Mouse (Mus musculus): Measurements from ENCODE around the gene Ttn.

DNA sequence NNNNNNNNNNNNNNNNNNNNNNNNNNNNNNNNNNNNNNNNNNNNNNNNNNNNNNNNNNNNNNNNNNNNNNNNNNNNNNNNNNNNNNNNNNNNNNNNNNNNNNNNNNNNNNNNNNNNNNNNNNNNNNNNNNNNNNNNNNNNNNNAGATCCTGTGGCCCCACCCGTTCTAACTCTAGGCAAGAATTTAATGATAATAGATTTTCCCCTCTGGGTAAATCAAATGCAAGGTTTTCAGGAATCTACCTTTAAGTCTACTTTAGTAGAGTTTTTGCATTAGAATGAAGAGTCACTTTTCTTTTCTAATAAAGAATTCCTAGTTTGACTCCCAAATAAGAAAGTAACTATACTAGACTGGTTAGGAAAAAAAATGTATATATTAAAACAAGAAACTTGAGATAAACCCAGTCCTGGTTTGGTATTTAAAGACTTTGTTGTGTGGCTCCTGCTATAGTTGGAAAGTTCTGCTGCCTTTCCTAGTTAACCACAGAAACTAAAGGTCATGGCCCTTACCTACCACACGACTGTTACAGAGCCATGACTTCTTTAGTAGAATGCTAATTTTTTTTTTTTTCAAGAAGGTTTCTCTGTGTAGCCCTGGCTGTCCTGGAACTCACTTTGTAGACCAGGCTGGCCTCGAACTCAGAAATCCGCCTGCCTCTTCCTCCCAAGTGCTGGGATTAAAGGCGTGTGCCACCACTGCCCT, 177.0 kb downstream of the Ttn start:
- TF ChIP-seq POLR2A (IDR thresholded peaks at IDR 0.05; ENCODE audit: low read depth, low read length) (no peak), CTCF (IDR thresholded peaks at IDR 0.05; ENCODE audit: borderline replicate concordance, insufficient read depth, low read length) (no peak)
